Mouse (Mus musculus): Measurements from ENCODE around the gene Polg2. TPM values are rescaled to one million over a fixed set of nuclear protein-coding genes. Genes with fewer than 3 reads are reported as not detected.

The Polg2 gene
- polyA plus RNA-seq, 1 experiment, result not detected

DNA sequence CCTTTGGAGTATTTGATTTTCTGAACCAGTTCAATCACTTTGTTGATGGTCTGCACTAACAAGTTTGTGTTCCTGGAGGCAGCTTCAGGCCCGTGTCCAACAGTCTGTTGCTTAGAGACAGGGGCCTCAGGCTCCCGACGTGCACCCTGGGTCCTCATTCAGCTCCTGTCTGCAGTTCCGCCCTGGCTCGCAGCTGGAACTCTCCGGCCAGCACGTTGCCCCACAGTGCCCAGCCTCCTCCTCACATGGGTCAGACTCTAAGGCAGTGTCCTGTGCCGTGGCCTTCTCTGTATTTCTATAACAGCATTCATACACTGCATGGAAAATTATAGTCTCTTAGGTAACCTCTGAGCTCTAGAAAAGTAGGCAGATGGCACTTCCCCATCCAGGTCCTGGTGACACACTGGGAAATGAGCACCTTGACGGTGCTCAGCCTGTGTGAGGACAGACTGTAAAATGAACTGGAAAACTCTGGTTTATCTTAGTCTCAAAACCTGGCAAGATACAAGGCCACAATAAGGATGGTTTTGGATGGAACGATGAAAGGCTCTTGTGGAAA, 22.8 kb upstream of the Polg2 start:
- WGBS, result 44% methylated on average over 10 of the region's 10 CpGs
- no peaks in the 10 kb centered on the region for H3K4me1 ChIP-seq (ENCODE audit: control insufficient read depth, insufficient read depth, low read length)
- no peak overlapping the region for H3K4me3 ChIP-seq (ENCODE audit: insufficient read depth, low read depth, low read length)
- H3K27ac ChIP-seq (ENCODE audit: insufficient read depth, low read depth, low read length), result no peak overlapping the region
- TF ChIP-seq POLR2A (IDR thresholded peaks at IDR 0.05; ENCODE audit: insufficient read depth, low read depth, low read length) (no peak), CTCF (IDR thresholded peaks at IDR 0.05; ENCODE audit: insufficient read depth, low read depth, low read length) (no peak)

DNA sequence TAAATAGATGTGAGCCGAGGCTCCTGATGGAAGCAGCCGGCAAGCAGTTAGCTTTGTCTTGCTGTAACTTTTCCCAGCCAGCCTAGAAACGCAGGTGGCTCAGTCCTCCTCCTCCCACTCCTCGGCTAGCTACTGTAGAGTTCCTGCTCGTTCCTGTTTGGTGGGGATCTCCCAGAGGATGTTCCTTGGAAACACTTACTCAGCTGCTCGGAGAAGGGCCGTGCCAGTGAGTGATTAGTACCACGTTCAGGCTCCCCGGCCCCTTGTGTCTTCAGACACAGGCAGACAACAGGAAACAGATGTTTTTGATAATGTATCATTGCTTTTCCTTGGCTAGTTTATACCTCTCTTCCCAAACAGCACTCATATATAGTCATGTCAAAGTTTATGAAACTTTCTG, 16.3 kb upstream of the Polg2 start:
- H3K27ac ChIP-seq (ENCODE audit: insufficient read depth, low read depth, low read length), result no peak overlapping the region
- no peaks in the 10 kb centered on the region for H3K4me1 ChIP-seq (ENCODE audit: control insufficient read depth, insufficient read depth, low read length)
- TF ChIP-seq POLR2A (IDR thresholded peaks at IDR 0.05; ENCODE audit: insufficient read depth, low read depth, low read length) (no peak), CTCF (IDR thresholded peaks at IDR 0.05; ENCODE audit: insufficient read depth, low read depth, low read length) (no peak)
- no peak overlapping the region for H3K4me3 ChIP-seq (ENCODE audit: insufficient read depth, low read depth, low read length)
- WGBS, result 39% methylated on average over 9 of the region's 9 CpGs

DNA sequence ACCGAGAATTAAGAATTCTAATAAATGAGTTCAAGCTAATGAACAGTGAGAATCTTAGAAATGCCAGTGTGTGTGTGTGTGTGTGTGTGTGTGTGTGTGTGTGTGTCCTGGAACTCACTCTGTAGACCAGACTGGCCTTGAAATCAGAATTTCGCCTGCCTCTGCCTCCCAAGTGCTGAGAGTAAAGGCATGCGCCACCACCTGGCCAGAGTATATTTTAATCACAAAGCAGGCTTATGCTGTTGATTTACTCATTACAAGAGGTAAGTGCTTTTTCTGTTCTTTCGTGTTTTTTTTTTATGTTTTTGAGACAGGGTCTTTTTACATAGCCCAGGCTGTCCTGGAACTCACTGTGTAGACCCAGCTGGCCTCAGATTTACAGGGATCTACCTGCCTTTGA, 14.5 kb upstream of the Polg2 start:
- 68% methylated on average over 4 of the region's 4 CpGs for WGBS
- no peak overlapping the region for H3K27ac ChIP-seq (ENCODE audit: insufficient read depth, low read depth, low read length)
- no peak for TF ChIP-seq POLR2A (IDR thresholded peaks at IDR 0.05; ENCODE audit: insufficient read depth, low read depth, low read length)
- TF ChIP-seq CTCF (IDR thresholded peaks at IDR 0.05; ENCODE audit: insufficient read depth, low read depth, low read length), result no peak
- H3K4me1 ChIP-seq (ENCODE audit: control insufficient read depth, insufficient read depth, low read length), result no peaks in the 10 kb centered on the region
- H3K4me3 ChIP-seq (ENCODE audit: insufficient read depth, low read depth, low read length), result no peak overlapping the region

DNA sequence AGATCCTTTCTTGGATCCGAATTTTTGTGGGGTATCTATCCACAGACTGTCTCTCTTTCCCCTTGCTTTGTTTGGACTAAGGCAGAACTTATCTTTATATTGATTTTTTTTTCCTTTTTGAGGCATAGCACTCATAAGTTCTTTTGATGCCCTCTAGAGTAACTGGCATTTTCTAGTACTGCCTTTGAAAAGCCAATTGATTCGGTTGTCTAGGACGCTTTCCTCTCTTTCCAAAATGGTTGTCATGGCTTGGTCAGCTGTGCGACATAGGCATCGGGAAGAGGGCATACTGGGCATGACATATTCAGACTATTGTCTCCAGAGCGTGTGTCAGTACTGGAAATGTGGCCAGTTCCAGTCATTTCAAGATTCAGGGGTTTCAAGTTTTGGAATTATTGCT, 10.3 kb upstream of the Polg2 start:
- Histone ChIP-seq H3K4me1 (ENCODE audit: control insufficient read depth, insufficient read depth, low read length) (no peaks in the 10 kb centered on the region), H3K27ac (ENCODE audit: insufficient read depth, low read depth, low read length) (peak overlapping the region; percentile 74), H3K4me3 (ENCODE audit: insufficient read depth, low read depth, low read length) (peak overlapping the region; percentile 80)
- under 1% methylated on average over 6 of the region's 6 CpGs for WGBS
- TF ChIP-seq POLR2A (IDR thresholded peaks at IDR 0.05; ENCODE audit: insufficient read depth, low read depth, low read length) (no peak), CTCF (IDR thresholded peaks at IDR 0.05; ENCODE audit: insufficient read depth, low read depth, low read length) (no peak)

DNA sequence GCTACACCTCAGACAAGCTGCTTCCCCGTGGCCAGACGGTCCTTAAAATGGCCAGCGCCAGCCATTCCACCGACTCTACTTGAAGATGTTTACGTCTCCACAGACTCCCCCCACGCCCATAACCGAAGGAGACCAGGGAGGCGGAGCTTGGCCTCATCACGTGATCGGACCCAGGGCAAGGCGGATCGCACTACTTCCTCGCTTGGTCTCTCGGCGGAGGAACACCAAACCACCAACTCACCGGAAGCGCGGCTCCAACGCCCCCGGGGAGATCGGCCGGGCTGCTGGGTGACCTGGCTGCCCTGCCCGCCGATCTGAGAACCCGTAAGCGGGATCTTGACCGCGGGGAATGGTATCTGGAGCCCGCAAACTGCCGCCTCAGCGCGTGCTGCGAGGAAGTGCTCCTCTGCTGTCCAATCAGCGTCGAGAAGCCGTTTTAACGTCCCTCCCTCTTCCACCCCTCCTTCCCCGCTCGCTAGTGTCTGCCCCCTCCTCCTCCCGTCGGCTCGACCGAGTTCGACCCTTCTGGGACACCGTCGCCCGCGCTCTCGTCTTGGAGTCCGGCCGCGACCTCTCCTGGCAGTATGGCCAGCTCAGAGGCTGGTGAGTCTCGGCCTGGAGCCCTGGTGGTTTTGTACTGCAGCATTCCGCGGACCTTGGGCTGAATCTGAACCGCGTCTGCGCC, 9.6 kb upstream of the Polg2 start, which contains the start of the genes Ddx5 and Cep95:
Gene Ddx5 (minus strand): TSS at position 411 of the 685 bp plus-strand sequence.
Gene Cep95 (plus strand): TSS at position 478 of the 685 bp plus-strand sequence.
- TF ChIP-seq CTCF (IDR thresholded peaks at IDR 0.05; ENCODE audit: insufficient read depth, low read depth, low read length) (no peak), POLR2A (IDR thresholded peaks at IDR 0.05; ENCODE audit: insufficient read depth, low read depth, low read length) (peak; percentile 68)
- under 1% methylated on average over 58 of the region's 58 CpGs for WGBS
- Histone ChIP-seq H3K27ac (ENCODE audit: insufficient read depth, low read depth, low read length) (peak within 1 kb of the TSS; percentile 99), H3K4me3 (ENCODE audit: insufficient read depth, low read depth, low read length) (peak within 1 kb of the TSS; percentile 96), H3K4me1 (ENCODE audit: control insufficient read depth, insufficient read depth, low read length) (no peaks in the 10 kb centered on the region)

DNA sequence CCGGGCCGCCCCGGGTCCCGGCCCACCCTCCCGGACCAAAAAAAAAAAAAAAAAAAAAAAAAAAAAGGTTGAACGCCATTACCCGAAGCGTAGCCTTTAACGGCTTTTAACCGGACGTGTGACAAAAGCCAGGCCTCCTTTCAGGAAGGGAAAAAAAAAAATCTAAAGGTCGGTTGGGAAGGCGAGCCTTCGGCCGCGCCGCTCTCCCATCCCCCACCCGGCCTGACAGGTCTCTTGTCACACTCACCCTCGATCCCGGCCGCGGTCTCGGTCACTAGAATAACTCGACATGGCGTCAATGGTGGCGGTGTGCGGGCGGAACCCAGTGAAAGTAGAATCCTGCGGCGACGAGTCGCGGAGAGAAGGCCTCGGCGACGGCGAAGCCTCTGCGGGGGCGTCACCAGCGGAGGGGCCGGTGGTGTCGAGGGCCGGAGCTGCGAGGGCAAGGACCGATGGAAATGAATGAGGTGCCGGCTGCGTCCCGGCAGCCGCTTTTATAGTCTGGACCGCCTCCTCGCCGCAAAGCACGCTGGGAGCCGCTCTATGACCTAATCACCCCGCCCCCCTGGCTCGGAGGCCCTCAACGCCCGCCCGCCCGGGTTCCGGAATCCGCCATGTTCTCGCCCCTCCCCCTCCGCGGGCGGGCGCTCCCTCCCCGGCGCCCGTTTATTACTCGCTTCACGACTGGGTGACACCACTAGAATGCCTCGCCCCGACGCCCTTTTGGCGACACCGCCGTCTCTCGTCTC, 8.9 kb upstream of the Polg2 start:
- WGBS, result under 1% methylated on average over 78 of the region's 79 CpGs
- peak overlapping the region; percentile 96 for H3K4me3 ChIP-seq (ENCODE audit: insufficient read depth, low read depth, low read length)
- peak overlapping the region; percentile 99 for H3K27ac ChIP-seq (ENCODE audit: insufficient read depth, low read depth, low read length)
- TF ChIP-seq CTCF (IDR thresholded peaks at IDR 0.05; ENCODE audit: insufficient read depth, low read depth, low read length), result no peak
- TF ChIP-seq POLR2A (IDR thresholded peaks at IDR 0.05; ENCODE audit: insufficient read depth, low read depth, low read length), result peak; percentile 97
- no peaks in the 10 kb centered on the region for H3K4me1 ChIP-seq (ENCODE audit: control insufficient read depth, insufficient read depth, low read length)

DNA sequence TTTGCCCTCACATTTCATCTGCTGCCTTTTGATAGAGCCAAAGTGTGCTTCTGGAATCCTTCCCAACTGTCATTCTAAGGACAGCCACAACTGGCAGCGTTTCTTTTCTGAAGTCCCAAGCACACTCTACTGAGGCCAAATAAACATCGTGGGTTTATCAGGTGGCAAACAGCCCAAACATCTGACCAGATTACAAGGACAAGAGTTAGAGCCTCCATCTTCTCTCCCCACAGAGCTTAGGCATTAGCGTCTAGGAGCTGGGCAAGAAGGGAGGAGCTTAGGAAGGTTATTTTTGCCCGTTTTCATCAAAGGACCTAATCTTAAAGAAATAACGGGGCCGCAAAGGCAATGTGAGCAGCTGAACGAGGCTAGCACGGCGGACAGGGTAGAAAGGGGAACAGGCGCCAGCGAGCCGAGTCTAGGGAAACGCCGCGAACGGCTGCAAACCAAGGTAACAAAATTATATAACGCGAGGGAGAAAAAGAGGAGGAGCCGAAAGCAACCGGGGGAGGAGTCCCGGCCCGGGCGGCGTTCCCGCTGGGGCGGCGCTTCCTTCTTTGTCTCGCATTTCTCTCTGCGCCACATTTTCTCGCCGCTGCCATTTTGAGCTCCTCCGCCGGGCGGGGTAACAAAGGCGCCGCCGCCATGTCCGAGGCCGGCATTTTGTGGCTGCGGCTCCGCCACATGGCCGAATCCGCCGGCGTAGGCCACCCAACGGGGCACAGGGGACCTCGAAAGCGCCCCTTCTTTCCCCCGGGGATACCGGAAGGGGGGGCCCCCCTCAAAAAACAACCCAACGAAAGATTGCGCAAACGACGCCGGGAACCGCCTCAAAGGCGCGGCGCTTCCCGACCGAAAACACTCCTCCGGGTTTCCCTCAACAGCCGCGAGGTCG, 8.0 kb upstream of the Polg2 start:
- H3K27ac ChIP-seq (ENCODE audit: insufficient read depth, low read depth, low read length), result peak overlapping the region; percentile 98
- H3K4me1 ChIP-seq (ENCODE audit: control insufficient read depth, insufficient read depth, low read length), result no peaks in the 10 kb centered on the region
- WGBS, result under 1% methylated on average over 65 of the region's 65 CpGs
- TF ChIP-seq CTCF (IDR thresholded peaks at IDR 0.05; ENCODE audit: insufficient read depth, low read depth, low read length), result no peak
- TF ChIP-seq POLR2A (IDR thresholded peaks at IDR 0.05; ENCODE audit: insufficient read depth, low read depth, low read length), result peak; percentile 54; the same call in 1 of the 2 replicates
- peak overlapping the region; percentile 96 for H3K4me3 ChIP-seq (ENCODE audit: insufficient read depth, low read depth, low read length)

DNA sequence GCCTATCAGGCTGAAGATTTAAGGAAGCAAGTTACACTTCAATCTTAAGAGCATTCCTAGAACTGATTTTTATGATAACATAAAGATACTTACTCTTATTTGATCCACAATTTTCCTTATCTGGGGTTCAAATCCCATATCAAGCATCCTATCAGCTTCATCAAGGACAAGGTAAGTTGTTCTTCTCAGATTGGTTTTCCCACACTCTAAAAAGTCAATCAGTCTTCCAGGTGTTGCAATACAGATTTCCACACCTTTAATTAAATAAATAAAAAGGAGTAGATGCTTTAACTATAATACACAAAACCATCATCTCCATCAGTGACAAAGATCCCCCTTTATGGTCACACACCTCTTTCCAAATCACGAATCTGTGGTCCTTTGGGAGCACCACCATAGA, 5.7 kb upstream of the Polg2 start:
- H3K4me1 ChIP-seq (ENCODE audit: control insufficient read depth, insufficient read depth, low read length), result no peaks in the 10 kb centered on the region
- WGBS, result 15% methylated on average over 1 of the region's 1 CpGs
- TF ChIP-seq CTCF (IDR thresholded peaks at IDR 0.05; ENCODE audit: insufficient read depth, low read depth, low read length), result no peak
- TF ChIP-seq POLR2A (IDR thresholded peaks at IDR 0.05; ENCODE audit: insufficient read depth, low read depth, low read length), result no peak
- no peak overlapping the region for H3K4me3 ChIP-seq (ENCODE audit: insufficient read depth, low read depth, low read length)
- no peak overlapping the region for H3K27ac ChIP-seq (ENCODE audit: insufficient read depth, low read depth, low read length)

Data from olfactory bulb, adult 2 months (tissue).